Mouse (Mus musculus): ENCODE results near the gene Arf3.
"Not testable (repeated sequence)": the region's sequence is repeated elsewhere in the genome, so short reads cannot be mapped to it uniquely, and the experiment has no call there.

The Arf3 gene

DNA sequence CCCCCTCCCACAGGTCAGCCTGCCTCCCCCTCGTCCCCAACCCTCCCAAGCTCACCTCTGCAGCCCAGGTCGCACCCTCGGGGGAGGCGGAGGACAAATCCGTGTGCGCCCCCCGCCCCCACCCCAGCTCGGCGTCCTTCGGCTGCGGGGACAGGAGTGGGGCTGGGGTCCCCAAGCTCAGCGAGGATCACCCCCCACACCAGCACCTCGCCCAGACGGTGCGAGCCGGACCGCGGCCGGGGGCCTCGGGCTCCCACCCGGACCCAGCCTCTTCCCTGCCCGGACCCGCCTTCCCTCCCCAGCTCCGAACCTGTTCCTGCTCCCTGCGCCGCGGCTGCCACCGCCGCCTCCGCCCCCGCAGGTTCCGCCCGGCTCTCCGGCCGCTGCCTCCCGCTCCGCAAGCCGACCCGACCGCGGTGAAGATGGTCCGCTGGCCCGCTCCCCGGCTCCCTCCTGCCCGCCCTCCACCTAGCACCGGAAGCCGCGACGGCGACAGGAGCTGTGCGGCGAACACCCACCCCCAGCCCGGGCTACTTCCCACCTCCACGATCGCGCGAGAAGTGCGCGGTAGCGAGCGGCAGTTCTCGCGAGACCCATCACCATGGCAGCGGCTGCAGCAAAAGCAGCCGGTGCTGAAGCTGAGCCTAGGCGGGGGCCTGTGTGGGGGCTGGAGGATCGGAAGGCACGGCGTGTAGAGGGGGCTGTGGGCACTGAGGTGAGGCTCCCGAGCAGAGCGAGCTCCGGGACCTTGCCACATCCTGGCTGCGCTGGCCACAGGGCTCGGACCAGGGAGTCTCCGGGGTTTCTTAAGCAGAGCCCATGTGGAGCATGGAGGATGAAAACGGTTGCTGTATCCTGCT is at the start of gene Arf3:
Arf3 (minus strand) TSS at position 545 of the 860 bp plus-strand sequence.
- peak; percentile 97 for DNase-seq

DNA sequence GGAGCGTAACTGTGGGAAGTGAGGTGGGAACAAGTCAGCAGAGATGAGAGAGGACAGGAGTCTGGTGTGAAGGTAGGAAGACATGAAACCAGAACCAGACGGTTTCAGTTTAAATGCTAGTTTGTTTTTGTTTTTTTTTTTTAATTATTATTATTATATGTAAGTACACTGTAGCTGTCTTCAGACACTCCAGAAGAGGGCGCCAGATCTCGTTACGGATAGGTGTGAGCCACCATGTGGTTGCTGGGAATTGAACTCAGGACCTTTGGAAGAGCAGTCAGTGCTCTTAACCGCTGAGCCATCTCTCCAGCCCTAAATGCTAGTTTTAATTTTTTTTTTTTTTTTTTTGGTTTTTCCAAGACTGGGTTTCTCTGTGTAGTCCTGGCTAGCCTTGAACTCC is 47.2 kb upstream of the Arf3 start:
- not testable (repeated sequence) for DNase-seq

DNA sequence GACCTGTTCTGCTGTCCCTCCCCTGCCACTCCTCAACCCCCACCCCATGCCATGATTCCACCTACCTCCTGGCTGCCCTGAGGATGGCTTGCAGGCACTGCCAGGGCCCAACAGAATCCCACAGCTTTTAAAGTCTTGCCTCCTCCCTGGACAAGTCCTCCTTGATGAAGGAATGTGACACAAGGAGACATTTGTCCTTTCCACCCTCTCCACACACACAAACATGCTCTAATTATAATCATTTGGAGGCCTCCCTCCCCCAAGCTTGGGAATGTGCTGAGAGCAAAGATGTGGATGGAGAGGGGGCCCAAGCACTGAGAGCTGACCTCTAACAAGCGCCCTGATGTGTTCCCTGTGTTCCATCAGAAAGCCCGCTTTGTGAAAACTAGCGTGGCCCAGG is 46.4 kb upstream of the Arf3 start, which contains the start of gene Ddn:
Ddn (minus strand) TSS at position 101 of the 400 bp plus-strand sequence.
- no peak for DNase-seq

DNA sequence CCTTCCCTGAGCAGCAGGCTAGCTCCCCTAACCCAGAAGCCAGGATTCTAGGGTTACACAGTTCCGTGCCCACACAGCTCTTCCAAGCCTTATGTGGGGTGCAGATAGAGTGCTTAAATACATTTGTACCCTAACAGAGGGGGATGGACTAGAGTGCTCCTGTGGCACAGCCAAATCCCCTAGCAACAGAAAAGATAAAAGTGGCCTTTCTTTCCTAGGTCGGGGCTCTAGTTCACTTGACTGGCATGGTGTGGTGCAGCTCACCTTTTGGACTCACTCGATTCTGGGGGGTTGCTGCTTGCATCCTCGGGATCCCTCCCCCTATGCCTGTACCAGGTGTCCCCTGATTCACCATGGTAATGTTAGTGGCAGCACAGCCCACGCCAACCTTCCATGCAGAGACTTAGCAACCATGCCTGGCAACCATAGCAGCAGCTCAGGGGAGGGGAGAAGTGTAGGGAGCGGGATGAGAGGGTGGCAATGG is 45.7 kb upstream of the Arf3 start:
- peak; percentile 74 for DNase-seq

DNA sequence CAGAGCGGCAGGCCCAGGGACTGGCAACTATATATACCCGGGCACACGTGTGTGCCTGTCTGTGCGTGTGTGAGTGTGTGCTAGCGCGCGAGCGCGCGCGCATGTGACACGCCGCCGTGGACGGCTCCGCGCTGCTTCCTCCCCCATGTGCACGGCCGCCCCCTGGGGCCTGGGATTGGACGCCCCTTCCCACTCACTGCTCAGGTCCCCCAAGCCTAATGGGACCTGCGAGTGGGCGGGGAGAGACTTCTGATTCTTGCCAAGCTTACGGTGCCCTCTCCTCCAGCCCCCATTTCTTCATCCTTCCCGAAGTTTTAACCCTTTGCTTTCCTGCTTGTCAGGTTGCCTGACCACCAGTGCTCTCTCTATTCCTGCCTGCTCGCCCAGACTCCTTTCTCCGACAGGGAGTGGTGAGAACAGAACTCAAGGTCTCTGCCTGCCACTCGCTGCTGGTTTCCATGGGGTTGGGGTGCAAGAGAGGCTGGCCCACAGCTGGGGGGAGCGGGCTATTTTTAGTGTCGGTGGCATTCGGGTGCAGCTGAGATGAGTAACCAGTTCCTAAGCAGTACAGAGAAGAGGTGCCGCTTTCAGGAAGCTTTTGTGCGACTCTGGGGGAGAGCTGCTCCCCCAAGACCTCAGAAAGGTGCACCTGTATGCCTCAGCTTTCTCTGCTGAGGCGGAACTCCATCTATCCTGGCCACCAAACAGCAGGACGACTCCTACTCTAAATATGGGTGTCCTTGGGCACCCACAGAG is 45.1 kb upstream of the Arf3 start:
- DNase-seq: peak; percentile 92

DNA sequence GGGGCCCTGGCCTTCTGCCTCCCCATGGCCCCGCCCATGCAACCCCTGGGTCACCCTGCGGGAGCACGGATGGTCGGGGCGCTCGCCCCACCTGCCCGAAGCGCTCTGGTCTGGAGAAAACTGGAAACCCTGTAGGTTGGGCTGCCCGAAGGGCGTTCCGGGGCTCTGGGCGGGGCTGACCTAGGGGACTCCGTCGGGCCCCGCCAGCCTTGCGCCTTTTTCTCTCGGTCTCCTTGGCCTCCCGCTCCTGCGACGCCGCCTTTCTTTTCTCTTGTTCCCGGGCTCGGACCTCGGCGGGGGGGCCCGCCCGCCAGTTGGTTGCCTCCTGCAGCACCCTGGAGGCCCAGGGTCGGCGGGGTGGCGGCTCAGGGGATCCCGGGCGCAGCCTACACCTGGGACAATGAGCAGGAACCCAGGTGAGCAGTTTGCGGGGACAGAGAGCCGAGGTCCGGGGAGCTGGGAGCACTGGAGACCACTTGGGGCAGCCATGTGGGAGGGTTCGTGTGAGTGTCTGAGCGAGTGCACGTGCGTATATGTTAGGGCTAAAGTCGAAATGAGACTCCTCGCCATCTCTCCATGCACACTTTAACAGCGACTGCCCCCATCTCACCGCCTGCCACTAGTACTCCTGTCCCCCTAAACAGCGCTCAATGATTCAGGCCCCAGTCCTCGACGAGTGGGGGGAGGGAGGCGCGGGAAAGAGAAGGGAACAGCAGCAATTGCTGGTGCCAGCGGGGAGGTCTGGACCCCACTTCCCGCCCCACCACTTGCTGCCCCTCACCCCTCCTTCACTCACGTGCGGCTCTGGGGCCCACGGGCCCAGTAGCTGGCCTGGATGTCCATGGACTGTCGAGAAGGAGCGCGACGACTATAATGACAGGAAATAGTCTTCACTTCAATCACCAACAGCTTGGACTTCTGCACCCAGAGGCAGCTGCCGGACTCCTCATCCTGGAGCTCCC is 44.1 kb upstream of the Arf3 start:
- DNase-seq: no peak

DNA sequence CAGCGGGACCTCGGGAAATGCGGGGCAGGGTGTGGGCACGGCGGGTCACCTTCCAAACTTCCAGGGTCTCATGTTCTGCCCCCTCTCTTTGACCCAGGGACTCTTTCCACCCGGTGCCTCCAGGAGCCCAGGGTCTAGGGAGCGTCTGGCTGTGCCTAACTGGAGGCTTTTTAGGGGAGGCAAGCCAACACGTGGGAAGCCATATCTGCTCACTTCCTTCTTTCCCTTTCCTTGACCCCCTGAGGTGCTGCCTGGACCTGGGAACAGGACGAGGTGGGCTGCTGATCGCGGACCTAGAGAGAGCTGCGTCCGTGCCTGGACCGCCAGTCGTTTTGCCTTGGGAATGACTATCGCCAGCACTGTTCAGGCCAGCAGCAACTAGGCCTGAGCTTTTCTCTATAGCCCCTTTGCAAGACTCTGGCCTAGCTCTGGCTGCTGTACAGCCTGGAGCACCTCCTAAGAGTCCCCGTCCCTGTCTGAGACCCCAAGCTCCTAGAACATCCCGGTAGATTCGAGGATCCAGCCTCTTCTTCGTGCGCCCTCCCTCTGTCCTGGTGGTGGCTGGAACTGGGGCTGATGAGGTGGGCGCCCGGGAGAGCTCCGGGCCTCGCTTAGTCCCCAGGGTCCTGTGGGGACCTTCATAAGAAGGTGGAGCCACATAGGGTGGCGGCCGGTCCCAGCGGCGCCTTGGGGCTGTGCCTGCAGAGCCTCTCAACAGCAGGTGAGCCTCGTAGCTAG is 43.2 kb upstream of the Arf3 start:
- no peak for DNase-seq

DNA sequence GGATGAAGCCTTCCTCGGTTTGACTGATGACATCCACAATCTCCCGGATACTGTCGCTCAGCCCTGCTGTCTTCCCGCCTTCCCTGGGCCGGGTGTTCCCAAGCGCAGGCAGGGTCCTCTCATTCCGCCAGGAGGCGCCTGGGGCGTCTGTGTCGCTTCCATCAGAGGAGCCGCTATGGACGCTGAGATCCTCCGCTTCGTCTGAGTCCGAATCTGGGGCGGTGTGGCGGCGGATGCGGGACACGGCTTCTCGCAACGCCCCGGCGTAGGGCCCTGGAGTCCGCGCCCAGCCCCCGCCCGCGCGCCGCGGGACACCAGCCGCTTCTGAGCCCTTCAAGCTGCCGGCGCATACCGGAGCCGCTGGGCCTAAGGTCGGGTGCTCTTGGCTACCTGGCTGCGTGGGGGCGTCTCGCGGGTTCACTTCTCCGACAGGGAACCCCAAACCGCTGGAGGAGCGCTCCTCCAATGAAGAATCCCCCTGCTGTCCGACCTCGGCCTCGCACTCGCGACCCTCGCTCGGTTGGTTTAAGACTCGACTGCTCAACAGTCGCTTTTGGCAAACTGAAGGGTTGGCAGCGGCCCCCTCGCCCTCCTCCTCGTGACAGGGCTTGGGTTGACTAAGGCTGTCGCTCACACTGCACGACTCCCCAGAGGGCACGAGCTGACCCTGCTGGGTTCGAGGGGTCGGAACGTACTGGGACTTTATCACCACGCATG is 42.5 kb upstream of the Arf3 start:
- peak; percentile 82 for DNase-seq

DNA sequence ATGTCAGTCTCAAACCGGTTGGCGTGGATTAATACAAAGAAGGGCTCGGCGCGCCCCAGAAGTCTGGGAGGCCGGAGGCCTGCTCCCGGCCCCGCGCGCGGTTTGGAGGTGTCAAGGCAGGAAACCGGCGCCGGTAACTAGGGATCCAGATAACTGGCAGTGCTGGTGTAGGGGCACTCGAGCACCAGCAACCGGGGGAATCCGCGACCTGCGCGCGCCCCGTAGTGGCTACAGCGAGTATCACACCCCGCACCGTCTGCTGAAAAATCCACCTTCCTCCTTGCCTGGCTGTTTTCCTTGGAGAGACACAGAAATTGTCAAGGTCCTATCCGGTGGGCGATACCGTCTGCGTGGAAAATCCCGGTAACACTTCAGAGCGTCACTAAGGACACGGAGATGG is 41.0 kb upstream of the Arf3 start:
- peak; percentile 89 for DNase-seq

DNA sequence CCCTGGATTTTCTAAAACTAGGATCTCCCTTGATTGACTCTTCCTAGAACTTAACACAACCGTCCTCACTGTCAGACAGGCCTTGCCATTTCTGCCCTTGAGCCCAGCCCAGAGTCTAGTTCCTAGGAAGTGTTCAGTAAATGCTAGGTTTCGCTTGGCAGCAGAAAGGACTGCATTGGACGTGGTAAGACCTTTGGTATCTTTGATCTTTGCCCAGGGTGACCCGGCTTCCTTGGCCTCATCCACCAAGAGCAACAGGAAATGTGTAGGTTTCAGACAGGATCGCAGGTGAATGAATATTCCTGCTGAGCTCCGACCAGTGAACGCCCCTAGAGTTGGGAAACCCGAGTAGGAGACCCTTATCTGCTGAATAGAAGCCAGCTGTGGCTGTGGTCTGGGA is 39.9 kb upstream of the Arf3 start:
- no peak for DNase-seq

DNA sequence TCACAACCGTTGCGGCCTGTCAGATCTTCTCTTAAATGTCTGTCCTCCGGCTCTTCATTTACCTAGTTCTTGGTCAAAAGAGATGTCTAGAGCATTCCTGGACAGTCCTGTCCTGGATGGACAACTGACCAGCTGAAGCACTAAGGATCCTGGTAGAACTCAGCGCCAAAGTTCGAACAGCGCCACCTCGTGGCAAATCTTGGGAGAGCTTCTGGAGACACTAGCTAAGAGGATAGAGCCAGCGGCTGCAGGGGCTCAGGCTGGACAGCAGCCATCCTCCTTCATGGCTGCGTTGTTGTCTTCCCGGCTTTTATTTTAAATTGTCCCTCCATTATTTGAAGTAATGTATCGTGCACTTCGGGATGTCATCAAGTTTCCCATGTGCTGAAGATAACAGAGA is 36.4 kb upstream of the Arf3 start:
- DNase-seq: peak; percentile 79

DNA sequence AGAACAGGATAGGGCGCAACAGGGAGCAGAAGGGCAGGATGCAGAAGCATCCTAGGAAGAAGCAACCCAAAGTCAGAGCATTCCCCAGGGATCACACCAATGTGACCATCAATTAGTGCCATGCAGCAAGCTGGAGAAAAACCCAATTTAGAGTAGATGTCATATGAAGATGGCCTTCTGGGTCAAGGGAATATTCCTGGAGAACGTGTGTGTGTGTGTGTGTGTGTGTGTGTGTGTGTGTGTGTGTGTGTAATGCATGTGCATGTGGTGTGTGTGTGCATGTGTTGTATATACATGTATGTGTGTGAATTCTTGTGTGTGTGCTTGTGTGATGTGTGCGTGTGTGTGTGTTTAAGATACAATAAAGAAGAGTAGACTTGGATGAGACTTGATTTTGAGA is 35.9 kb upstream of the Arf3 start:
- no peak for DNase-seq

DNA sequence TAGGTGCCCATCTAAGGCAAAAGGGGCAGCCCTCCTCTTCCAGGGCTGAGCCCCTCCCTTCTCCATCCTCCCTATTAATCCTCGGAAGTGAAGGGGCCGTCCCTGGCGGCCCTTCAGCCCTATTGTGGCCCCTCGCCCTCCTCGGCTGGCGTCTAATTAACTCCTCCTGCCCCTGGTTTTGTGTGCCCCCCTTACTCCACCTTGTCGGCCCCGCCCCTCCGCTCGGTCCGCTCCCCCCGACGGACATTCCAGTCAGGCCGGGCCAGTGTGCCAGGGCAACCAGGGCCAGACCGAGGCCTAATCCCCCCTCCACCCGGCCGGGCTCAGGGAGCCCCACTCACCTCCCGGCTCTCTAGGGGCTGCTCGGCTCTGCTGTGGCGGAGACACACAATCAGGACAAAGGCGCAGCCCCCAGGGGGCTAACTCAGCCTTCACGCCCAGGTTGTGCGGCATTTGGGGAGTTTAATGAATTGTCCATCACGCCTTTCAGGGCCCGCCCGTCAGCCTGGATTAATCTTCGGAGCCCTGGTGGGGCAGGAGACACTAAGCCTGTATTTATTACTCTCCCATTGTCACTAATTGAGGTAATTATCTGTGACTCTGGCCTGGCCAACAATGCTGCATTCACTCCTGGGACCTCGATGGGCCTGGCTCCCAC is 35.0 kb upstream of the Arf3 start:
- no peak for DNase-seq

DNA sequence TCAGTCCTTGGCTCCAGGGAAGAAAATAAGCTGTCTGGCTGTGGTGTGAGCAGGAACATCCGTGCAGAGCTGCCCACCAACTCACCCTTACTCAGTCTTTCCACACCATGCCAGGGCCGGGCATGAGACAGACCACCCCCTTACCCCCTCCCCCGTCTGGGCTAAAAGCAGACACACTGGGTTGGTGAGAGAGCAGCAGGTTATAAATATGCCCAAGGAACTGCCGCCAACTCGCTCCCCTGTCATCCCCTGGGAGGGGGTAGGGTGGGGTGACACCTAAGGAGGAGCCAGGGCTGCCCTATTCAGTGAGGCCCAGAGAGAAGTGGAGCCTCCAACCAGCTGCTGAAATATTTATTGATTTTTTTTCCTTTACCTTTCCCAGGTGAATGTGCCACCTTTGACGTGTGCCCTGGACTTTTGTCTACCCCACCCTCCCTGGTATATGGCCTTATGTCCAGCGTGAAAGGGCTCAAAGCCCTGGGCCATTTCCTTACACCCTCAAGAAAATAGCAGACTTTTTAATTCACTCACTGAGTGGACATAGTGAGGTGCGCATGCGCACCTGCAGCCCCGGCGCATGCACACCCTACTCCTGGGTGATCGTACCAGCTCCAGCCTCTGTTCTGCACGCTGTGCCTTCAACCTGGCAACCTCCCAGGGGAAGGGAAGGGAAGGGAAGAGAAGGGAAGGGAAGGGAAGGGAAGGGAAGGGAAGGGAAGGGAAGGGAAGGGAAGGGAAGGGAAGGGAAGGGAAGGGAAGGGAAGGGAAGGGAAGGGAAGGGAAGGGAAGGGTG is 34.0 kb upstream of the Arf3 start:
- no peak for DNase-seq

DNA sequence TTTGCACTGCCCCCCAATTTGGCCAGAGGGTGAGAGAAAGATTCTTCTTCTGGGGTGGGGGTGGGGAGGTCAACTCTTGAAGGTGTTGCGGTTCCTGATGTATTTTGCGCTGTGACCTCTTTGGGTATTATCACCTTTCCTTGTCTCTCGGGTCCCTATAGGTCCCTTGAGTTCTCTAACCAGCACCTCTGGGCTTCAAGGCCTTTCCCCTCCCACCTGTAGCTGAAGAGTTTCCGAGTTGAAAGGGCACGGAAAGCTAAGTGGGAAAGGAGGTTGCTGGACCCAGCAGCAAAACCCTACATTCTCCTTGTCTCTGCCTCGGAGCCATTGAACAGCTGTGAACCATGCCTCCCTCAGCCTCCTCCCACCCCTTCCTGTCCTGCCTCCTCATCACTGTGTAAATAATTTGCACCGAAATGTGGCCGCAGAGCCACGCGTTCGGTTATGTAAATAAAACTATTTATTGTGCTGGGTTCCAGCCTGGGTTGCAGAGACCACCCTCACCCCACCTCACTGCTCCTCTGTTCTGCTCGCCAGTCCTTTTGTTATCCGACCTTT is 30.2 kb upstream of the Arf3 start:
- DNase-seq: no peak

DNA sequence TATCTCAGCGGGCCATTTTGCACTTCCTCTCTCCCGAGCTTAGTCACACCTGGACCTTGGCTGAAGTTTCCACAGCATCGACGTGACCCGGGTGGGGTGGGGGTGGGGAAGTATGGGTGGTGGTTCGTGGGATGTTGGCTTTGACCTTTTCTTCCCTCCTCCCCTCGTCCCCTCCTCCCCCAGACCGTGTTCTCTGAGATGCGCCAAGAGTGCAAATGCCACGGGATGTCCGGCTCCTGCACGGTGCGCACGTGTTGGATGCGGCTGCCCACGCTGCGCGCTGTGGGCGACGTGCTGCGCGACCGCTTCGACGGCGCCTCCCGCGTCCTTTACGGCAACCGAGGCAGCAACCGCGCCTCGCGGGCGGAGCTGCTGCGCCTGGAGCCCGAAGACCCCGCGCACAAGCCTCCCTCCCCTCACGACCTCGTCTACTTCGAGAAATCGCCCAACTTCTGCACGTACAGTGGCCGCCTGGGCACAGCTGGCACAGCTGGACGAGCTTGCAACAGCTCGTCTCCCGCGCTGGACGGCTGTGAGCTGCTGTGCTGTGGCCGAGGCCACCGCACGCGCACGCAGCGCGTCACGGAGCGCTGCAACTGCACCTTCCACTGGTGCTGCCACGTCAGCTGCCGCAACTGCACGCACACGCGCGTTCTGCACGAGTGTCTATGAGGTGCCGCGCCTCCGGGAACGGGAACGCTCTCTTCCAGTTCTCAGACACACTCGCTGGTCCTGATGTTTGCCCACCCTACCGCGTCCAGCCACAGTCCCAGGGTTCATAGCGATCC is 29.4 kb upstream of the Arf3 start:
- peak; percentile 57 for DNase-seq

DNA sequence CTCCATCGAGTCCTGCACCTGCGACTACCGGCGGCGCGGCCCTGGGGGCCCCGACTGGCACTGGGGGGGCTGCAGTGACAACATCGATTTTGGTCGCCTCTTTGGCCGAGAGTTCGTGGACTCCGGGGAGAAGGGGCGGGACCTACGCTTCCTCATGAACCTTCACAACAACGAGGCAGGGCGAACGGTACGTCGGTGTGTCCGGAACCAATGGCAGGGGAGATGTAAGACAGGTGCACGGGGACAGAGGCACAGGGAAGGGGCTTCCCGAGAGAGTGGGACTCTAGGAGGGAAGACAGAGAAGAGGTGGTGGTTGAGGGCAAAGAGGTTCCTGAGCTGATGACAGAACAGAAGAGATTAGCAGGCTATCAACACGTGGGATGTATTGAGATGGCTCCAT is 28.8 kb upstream of the Arf3 start:
- DNase-seq: no peak

DNA sequence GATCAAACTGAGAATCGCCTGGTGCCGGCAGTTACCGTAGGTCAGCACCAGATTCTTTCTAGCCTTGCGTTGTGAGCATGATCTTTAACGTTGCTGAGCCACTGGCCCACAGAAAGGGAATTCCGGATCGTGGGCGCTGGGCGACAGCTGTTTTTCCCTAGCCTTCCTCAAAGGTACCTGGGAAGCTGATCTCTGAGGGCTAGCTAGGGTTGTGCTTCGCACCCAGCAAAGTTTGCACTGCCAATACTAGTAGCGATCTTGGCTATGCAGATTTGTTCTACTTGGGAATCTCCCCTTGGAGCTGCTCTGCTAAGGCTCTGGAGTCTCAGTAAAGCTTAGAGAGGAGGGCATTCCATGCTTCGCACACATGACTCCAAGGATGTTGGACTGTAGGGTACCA is 28.2 kb upstream of the Arf3 start:
- no peak for DNase-seq

DNA sequence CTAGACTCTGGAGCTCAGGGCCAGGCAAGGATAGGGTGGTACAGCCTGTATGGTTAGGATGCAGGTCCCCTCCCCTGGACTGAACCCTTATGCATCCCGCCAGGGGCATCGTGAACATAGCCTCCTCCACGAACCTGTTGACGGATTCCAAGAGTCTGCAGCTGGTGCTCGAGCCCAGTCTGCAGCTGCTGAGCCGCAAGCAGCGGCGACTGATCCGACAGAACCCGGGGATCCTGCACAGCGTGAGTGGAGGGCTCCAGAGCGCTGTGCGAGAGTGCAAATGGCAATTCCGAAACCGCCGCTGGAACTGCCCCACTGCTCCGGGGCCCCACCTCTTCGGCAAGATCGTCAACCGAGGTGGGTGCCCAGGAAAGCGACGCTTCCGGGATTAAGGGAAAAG is 27.7 kb upstream of the Arf3 start:
- no peak for DNase-seq

All from right cerebral cortex, postnatal 14 days (tissue).